Mouse (Mus musculus) layer of hippocampus, adult 18-20 months (tissue): Measurements from ENCODE around the gene Sh2d3c. TPM values are rescaled to one million over a fixed set of nuclear protein-coding genes. Genes with fewer than 3 reads are reported as not detected.

Experiments
- DNase-seq, 2 experiments: peaks; one replicate each; pipeline ENCODE4 v3.0.0; 2022; ENCODE audit warnings: low spot score in 2 of 2
- total RNA-seq, 2 experiments: library from RNA; stranded (reverse); gene quantifications; 2 replicates each; pipeline ENCODE4 v1.2.3; 2021

Sh2d3c gene
- total RNA-seq, 2 experiments from 2014 or later: 16.6 to 19.4 TPM

DNA sequence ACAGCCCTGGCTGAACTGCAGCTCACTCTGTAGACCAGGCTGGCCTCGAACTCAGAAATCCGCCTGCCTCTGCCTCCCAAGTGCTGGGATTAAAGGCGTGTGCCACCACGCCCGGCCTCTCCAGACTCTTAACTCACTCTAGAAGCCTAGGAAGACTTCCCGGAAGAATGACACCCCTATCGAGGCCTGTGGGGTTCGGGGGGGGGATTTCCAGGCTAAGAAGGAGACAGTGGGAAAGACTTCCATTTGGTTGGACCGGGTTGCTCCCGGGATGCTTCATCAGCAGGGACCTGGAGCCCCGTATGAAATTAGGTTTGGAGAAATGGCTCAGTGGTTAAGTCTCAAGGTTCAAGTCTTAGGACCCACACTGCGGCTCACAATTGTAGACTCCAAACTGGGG lies 26.2 kb upstream of the Sh2d3c start:
- DNase-seq: no peak

DNA sequence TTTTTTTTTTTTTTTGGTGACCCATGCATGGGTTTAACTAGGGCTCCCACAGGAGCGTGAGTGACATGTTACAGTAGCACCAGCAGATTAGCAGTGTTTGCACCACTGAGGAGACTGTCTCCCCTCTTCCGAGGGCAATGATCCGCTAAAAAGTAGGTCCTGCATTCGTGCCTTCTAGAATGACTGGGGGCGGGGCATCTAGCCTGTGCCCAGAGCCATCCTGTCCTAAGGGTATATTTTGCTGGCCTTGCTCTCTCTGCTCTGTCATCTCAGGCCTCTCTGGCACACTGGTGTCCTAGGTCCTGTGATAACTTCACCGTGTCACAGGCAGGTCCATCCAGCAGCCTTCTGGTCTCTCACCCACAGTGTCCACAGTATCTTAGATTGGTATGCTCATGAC lies 21.2 kb upstream of the Sh2d3c start:
- no peak for DNase-seq

DNA sequence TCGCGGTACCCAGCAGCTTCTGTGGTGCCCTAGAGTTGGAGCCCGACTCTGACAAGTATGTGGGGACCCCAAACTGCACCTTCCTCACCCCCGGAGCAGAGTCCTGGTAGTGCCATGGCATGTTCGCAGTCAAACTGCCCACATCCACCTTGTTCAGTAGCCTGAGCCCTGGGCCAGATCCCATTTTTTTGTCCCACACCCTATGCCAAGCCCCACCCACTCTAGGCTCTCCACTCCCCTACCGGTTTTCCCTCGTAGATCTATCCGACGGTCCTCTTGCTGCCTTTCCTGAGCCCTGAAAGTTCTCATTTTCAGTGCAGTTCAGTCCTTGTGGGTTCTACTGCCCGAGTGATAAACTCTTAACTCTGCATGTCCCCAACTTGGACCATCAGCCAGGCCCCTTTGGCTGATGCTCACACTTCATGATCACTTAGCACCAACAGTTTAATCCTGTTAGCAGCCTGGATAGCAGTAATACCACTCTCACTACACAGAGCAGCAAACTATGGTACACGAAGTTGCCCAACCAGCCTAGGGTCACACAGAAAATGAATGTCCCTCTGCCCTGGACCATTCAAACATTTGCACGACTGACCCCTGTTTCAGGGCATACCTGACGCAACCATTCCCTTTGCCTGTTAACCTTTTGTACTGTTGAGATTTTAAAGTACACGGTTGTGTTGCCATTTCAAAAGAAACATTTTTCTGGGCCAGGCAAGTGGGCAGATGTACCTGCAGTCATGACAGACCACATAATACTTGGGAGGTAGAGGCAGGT lies 19.7 kb upstream of the Sh2d3c start:
- DNase-seq: no peak

DNA sequence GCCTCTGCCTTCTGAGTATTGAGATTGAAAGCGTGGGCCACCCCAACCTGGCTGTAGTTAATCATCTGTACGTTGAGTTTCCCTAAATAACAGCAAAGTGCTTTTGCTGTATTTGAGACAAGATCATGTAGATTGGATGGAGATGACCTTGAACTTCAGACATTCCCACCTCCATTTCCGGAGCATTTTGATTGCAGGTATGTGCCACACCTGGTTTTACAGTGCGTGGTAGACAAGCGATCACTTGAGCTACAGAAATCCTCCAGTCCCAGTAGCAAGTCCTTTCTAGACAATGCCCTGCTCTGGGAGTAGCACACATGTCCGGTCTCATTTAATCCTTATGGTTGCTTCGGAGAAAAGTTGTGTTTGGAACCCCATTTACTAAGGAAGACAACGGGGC lies 17.8 kb upstream of the Sh2d3c start:
- DNase-seq: no peak

DNA sequence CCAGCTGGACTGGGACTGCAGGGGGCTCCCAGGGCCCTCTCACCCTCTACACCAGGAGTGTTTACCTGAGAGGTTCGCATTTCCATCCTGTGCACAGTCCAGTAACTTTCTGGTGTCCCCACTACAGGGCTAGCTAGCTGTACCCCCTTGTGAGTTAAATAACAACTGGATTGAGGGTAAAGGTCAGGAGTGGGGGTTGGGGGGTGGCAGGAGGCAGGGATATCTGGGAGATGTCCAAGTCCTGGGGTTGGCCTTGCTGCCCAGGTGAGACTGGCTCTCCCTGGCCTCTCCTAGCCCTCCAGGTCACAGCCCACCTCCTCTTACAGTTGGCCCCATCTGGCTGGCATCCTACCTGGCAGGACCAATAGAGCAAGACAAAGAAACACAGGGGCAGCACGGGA lies 16.8 kb upstream of the Sh2d3c start, which contains the start of gene Fpgs:
TSS of gene Fpgs (minus strand) at position 125 of the 401 bp plus-strand sequence.
- DNase-seq: no peak

DNA sequence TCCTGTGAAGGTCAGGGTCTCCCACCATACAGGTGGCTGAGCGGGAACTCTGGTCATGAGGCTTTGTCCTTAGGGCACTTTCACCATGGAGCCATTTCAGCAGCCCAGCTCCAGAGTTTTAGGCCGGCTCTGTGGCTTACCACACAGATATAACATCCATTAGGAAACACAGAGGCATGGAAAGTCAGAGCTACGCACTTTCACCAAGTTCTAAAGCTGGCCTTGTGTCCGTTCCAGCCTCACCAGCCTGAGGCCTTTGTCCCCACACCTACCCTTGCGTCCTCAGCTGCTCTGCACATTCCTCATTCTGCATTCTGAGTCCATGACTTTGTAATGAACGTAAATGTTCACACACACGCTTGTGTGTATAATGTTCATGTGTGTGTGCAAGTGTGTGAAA lies 15.8 kb upstream of the Sh2d3c start:
- DNase-seq: no peak

DNA sequence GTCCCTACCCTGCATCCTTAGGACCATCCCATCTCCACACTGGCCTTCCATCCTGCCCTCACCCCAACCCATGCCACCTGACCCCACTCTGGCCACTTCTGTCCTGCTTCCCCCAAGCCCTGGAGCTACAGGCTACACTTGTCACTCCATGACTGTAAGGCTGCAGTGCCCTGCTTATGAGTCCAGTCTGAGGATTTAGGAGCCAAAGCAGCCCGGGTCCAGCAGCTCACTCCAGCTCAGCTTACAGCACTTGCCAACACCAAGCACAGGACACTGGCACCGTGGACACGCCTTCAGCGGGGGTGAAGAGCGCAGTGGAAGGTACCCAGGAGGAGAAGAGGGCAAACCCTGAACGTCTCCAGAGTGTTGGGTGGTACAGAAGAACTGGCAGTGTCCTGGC lies 13.9 kb upstream of the Sh2d3c start:
- DNase-seq: no peak

DNA sequence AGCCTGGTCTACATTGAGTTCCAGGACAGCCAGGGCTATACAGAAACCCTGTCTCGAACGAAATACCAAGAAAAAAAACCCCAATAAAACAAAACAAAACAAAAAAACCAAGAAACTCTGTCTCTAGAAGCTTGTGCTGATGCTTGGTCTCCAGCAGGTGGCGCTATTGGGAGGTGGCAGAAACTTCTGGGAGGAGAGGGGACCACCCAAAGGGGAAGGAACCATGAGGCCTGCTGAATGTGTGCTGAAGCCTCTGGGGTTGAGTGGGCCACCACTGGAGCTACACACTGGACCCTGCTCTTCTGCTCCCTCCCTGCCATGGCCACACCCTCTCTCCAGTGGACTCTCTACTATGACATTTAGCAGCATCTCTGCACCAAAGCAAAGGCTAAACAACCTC lies 12.2 kb upstream of the Sh2d3c start:
- no peak for DNase-seq

DNA sequence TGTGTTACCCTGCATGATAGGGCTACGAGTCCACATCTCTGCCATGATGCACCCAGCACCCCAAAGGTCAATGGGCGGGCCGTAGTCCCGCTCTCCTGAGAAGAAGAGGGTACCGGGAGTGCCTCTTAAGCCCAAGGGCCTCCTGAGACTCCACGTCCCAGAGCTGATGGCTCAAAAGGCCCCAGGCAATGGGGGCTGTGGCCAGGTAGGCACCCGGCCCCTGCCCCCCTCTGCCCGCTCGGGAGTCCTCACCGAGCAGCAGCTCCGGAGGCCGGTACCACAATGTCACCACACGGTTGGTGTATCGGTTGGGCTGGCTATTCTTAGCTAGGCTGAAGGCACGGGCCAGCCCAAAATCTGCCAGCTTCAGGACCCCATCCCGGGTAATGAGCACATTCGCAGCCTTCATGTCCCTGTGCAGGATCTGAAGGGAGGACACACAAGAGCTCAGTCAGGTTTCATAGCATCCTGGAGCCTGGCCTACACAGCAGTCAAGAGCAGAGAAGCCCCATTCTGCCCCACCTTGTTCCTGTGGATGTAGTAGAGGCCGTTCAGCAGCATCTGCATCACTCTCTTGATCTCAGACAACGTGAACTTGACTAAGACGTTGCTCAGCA lies 11.2 kb upstream of the Sh2d3c start:
- no peak for DNase-seq

DNA sequence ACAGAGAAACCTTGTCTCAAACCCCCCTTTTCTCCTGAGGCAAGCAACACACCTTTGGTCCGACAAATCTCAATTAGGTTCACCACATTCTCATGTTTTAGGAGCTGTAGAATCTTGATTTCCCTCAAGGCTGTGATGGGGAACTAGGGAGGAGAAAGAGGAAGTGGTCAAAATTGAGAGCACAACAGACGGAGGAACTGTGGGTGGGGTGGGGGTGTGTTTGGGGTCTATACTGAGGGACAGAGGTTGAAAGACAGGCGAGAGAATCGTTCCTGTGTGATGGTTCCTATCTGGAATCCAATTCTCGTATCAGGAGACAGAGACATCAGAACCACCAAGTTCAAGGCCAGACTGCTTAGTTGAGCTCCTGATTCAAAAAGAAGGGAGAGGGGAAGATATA lies 10.4 kb upstream of the Sh2d3c start:
- DNase-seq: no peak

DNA sequence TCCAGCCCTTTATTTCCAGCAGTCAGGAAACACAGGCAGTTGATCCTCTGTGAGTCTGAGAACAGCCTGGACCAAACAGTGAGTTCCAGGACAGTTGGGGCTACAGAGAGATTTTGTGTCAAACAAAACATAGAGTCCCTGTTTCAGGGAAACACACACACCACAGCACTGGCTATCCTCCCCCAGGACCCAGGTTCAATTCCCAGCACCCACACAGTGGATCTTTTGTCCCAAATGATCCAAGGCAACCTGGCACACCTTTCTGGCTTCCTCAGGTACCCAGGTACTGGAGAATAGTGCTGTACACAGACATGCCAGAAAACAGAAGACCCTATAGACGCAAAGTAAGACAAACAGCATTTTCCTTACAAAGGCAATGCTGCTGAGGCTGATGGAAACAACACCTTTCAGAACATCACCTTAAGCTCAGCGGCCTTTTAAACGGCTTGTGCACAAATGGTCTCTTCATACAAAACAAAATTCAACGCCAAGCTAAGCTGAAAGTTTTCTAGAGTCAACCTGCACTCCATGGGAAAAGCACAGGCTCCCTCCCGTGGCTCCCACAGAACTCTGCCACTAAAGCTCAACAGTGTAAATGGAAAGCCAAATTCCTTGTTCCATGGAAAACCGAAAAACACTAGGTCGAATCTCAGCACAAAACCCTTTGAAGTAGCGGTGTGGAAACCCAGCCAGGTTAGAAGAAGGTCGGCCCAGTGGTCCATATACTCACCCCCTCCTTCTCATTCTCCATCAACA lies 9.4 kb upstream of the Sh2d3c start:
- no peak for DNase-seq

DNA sequence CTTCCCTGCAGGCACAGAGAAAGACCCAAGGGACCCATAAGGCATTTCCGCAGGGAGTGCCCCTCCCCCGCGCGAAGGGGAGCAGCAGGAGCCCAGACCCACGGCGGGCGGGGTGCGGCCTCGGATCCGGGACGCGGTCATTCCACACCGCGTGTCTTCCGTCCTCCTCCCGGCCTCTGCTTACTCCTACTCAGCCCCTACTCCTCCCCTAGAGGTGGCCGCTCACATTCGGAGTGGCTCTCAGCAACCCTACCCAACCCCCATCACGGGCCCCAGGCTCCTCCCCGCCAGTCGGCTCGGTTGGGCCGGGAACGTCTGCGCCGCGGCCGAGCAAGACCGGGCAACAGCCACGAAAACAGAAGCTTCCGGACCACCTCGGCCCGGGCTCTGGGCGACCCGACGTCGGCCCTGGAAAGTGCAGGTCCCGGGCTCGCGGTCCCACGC lies 8.7 kb upstream of the Sh2d3c start:
- peak in 1 of 2 experiments; percentile 39 for DNase-seq

DNA sequence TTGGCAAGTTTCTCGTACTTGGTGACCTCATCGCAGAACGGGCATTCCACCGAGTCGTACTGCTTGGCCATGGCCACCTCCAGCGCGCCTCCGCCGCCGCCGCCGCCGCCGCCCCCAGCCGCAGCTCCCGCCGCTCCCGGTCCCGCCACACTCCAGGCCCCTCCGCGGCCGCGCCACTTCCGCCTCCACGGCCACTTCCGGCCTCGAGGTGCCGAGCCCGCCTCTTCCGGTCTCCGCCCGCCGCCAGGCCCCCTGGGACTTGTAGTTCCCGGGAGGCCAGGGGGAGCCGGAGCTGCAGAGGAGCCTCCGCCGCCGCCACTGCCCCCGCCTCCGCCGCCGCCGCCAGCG lies 8.3 kb upstream of the Sh2d3c start:
- DNase-seq: peak; percentile 90 to 94

DNA sequence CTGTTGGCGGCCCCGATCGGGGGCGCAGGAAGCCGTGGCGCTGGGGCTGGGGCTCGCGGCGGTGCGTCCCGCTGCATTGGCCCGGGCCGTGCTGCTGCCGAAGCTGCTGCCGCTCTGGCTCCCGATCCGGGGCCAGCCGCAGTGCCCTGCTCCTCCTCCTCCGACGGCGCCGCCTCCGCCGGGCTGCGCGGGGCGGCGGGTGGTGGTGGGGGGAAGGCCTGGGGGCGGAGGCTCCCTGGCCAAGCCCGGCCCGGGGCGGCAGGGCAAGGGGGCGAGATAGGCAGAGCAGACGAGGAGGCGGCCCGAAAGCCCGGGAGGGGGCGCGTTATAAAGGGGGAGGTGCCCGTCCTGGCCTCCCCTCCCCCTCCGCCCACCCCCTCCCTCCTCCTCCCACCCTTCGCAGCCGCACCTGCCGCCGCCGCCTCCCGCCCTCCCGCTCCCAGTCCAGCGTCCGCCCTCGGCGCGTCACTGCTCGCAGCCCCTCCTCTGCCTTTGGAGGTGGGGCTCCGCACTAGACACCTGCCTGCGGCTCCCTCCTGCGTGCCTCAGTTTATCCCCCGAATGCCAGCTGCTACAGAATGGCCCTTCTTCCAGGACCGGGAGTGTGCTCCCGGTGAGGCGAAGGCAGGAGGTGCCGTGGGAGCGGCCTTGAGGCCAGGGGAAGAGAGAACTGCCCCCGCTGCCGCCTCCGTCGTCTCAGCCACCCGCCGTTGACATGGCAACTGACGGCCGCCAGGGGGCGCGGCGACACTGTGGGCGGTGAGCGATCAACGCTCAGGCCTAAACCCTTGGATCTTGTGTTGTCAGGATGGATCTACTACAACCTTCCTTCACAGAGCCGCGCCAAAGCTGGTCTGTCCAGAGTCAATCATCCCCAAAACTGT lies 7.7 kb upstream of the Sh2d3c start, which contains the start of gene Cdk9:
TSS of gene Cdk9 (minus strand) at position 143 of the 884 bp plus-strand sequence.
- DNase-seq: peak; percentile 91 to 96

DNA sequence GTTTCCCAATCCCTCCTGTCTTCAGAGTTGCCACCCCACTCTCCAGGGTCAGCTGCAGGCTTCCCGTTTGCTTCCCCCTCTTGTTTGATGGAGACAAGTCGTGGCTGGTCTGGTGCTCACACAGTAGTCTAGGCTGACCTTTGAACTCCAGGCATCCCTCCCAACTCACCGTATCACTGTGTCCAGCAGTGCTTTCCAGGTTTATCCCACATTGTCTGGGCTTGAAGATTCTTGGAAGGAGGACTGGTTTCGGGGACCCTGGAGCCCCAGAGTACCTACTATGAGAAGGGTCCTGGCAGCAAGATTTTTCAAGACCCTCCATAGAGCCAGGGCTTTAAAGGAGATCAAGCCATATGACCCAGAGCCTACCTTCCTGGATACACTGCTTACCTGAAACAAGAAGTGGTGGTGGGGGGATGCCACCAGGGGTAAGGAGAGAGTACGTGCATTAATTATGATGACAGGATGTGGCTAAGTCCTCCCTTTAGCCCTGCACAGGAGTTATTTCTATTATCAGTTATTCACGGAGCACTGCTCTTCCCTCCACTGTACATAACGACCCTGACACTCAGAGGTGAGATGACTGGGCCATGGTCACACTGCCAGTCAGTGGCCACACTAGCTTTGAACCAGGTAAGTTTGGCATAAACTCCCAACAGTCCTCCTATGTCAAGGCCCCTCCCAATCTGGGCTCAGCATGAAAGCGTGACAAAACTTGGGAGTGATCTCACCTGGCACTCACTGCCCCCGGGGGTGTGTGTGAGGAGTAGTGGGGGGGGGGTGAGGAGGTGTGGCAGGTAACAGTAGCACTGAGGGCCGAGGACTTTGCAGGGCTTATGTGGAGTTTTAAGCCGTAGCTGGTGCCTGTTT lies 6.5 kb upstream of the Sh2d3c start:
- no peak for DNase-seq

DNA sequence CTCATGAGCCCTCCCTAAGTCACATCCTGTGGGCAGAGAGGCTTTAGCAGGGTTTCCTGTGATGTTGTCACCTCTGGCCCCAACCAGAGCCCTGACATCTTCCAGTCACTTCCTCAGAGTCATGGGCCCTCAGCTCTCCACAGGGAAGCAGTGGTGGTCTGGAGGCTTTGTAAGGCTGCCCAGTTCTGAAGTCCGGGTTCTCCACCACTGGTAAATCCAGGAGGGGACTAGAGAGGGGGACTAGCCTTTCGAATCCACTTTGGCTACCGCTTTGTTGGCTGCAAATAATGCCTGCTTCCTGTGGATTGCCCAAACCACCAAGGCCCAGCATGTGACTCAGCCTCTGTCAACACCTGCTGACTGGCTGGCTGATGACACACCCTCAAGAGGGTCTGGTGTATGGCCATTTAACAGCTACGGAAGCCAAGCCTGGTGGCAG lies 5.8 kb upstream of the Sh2d3c start:
- DNase-seq: no peak

DNA sequence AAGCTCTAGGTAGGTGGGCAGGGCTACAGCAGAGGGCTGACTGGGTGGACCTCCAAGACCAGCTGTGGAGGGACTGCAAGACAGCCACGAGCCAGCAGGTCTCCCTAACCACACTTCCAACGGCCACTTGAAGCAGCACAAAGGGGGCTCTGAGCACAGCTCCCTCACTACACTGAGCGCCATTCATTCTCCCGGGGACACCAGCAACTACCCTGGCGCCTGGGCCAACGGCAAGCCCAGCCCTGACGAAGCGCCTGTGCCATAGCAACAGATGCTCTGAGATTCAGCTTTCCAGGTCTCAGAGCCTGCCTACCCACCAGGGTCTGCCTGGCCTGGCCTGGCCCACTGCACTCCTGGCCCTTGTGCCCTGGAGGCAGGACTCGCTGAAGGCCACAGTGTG lies 2.1 kb upstream of the Sh2d3c start:
- DNase-seq: peak in 1 of 2 experiments; percentile 30

DNA sequence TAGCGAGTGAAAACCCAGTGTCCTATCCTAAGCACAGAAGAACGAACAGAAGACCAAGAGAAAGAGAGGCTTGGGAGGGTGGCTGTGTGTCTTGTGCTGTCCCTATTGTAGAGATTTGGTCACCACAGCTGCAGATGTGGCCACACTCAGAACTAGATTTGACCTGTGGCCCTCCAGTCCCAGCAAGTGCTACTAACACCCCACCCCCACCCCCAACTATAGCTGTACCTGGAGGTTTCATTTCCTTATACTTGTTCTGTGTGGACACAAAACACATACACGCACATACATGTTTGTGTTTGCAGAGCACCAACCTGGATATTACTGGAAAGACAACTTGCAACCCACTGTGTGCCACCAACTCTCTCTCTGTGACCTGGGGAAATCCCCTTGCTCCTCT lies 802 bp upstream of the Sh2d3c start:
- no peak for DNase-seq

DNA sequence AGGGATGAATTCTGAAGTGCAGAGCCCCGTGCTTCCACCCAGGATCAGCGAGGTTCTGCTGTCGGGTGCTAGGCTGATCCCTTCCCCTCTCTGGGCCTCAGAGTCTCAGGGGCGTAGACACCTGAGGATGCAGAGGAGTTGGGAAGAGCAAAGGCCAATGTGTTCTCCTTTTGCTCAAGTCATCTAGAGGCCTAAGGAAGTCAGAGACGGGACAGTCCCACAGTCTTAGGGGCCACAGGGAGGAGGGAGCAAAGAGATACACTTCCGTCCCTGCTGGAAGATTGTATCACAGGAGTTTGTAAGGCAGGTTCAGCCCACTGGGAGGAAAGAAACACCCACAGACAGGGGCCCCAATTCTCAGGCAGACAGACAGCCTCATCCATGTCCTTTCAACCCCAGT lies 1.2 kb downstream of the Sh2d3c start:
- DNase-seq: no peak

DNA sequence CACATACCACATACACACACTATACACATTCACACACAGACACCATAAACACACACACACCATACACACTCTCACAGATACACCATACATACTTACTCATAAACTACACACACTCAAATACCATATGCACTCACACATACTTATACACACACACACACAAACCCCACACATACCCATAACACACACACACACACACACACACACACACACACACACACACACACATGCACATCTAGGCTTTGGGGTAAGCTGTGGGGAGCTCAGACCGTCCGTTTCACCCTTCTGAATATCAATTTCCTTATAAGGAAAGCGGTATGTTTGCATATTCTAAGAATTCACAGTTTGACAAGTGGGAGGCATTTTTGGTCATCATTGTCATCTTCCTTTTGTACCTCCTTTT lies 1.7 kb downstream of the Sh2d3c start:
- no peak for DNase-seq
